28 mouse cellular contexts compared by ENCODE assay signal in genomic region chr15:11950144-11950543, GRCm38 (mm10). TPM values are rescaled to one million over a fixed set of nuclear protein-coding genes. Genes with fewer than 3 reads are reported as not detected.
DNase-seq lines count a peak whose midpoint lies in the region; ATAC-seq and TF ChIP-seq lines count a peak whose summit lies in the region.
"Had no signal": no experiment of that assay in that cellular context is flagged by ENCODE, and none has a peak within 500 bp of the region (broad histone marks: within the 10 kb centered on the region; RNA-seq: fewer than 3 reads in every experiment).

No protein-coding gene starts in this region.

- TF ChIP-seq CTCF in heart, adult 2 months (IDR thresholded peaks at IDR 0.05), result no peak
- no peak for TF ChIP-seq CTCF in hindbrain, postnatal 0 days (IDR thresholded peaks at IDR 0.05; ENCODE audit: low read depth)

- DNase-seq in heart, embryonic 10.5 days (ENCODE audit: low spot score), result peak; percentile 61
- DNase-seq in heart, adult 2 months, result no peak
- no peak for DNase-seq in hindbrain, postnatal 0 days (ENCODE audit: low spot score)
- DNase-seq in lung, adult 18-20 months, result no peak
- DNase-seq in ovary, postnatal 10 days (ENCODE audit: low spot score), result no peak
- DNase-seq: adrenal gland, adult 2 months; adrenal gland, postnatal 14 days; cerebellum, adult 11-12 months; cerebellum, adult 8-10 months; cerebellum, postnatal 10 days; cerebellum, postnatal 36 days; embryo, embryonic 11 days; forebrain, postnatal 0 days; gastrocnemius, adult 2 months; gastrocnemius, postnatal 14 days; heart, adult 18-20 months; heart, postnatal 10 days; heart, postnatal 36 days had no signal

- intact Hi-C loops in heart, adult 2 months (cut with DNase I), result no loop called here

- no peak overlapping the region for H3K4me2 ChIP-seq in hindbrain, postnatal 0 days (ENCODE audit: low read depth, low read length)
- H3K4me2 ChIP-seq in hindbrain, embryonic 12.5 days (replicated peaks), result no peak overlapping the region
- no peak overlapping the region for H3K4me2 ChIP-seq in lung, embryonic 15.5 days
- H3K4me2 ChIP-seq: heart, embryonic 12.5 days; heart, embryonic 15.5 days; intestine, embryonic 15.5 days had no signal

- H3K9me3 ChIP-seq in heart, embryonic 10.5 days, result no peaks in the 10 kb centered on the region
- no peaks in the 10 kb centered on the region for H3K9me3 ChIP-seq in hindbrain, postnatal 0 days (ENCODE audit: low read length)
- H3K9me3 ChIP-seq in hindbrain, embryonic 12.5 days (replicated peaks), result no peaks in the 10 kb centered on the region
- no peaks in the 10 kb centered on the region for H3K9me3 ChIP-seq in lung, embryonic 15.5 days
- H3K9me3 ChIP-seq: heart, embryonic 15.5 days; hindbrain, embryonic 10.5 days; intestine, embryonic 15.5 days had no signal

- no peaks in the 10 kb centered on the region for H3K79me2 ChIP-seq in heart, adult 2 months (replicated peaks; ENCODE audit: control insufficient read depth, insufficient read depth, low read length)

- TF ChIP-seq EP300 in heart, adult 2 months (IDR thresholded peaks at IDR 0.05; ENCODE audit: insufficient read depth, low read depth, low read length), result no peak

- 0 out of 2 replicates have a peak, but pooled peaks have one; percentile 29 for ATAC-seq in hindbrain, postnatal 0 days
- ATAC-seq in hindbrain, embryonic 12.5 days (ENCODE audit: low FRiP score), result no peak
- peak; percentile 23; the same call in 1 of the 2 replicates for ATAC-seq in lung, embryonic 15.5 days (ENCODE audit: borderline replicate concordance, extremely low read depth, low FRiP score, low TSS enrichment)
- ATAC-seq: CD4-positive, CD25-positive, alpha-beta regulatory T cell, adult 4 months; forebrain, embryonic 14.5 days; forebrain, postnatal 0 days; intestine, embryonic 15.5 days had no signal

- no peak overlapping the region for H3K4me3 ChIP-seq in heart, embryonic 10.5 days
- H3K4me3 ChIP-seq in heart, adult 2 months, result no peak overlapping the region
- H3K4me3 ChIP-seq in hindbrain, postnatal 0 days (ENCODE audit: low read length), result no peak overlapping the region
- H3K4me3 ChIP-seq in hindbrain, embryonic 12.5 days, result no peak overlapping the region
- no peak overlapping the region for H3K4me3 ChIP-seq in lung, embryonic 15.5 days
- H3K4me3 ChIP-seq in brown adipose tissue, adult 24 weeks (ENCODE audit: insufficient read depth, low read depth, low read length), result no peak overlapping the region
- H3K4me3 ChIP-seq: gastrocnemius, adult 2 months; heart, embryonic 12.5 days; heart, embryonic 15.5 days; hindbrain, embryonic 10.5 days; intestine, embryonic 15.5 days had no signal

- no peak overlapping the region for H3K9ac ChIP-seq in heart, adult 2 months (ENCODE audit: low read depth, low read length)
- no peak overlapping the region for H3K9ac ChIP-seq in hindbrain, postnatal 0 days (replicated peaks; ENCODE audit: low read length)
- H3K9ac ChIP-seq in hindbrain, embryonic 12.5 days, result no peak overlapping the region
- H3K9ac ChIP-seq in lung, embryonic 15.5 days, result no peak overlapping the region
- H3K9ac ChIP-seq: forebrain, postnatal 0 days; heart, embryonic 12.5 days; heart, embryonic 15.5 days; intestine, embryonic 15.5 days had no signal

- no peak for TF ChIP-seq POLR2A in heart, adult 2 months (IDR thresholded peaks at IDR 0.05; ENCODE audit: insufficient read depth, low read depth, low read length)

- H3K4me1 ChIP-seq in heart, embryonic 10.5 days, result no peaks in the 10 kb centered on the region
- no peaks in the 10 kb centered on the region for H3K4me1 ChIP-seq in heart, adult 2 months (ENCODE audit: control insufficient read depth, insufficient read depth, low read length)
- no peaks in the 10 kb centered on the region for H3K4me1 ChIP-seq in hindbrain, postnatal 0 days (ENCODE audit: insufficient read depth, low read length)
- no peaks in the 10 kb centered on the region for H3K4me1 ChIP-seq in hindbrain, embryonic 12.5 days
- H3K4me1 ChIP-seq in lung, embryonic 15.5 days, result no peaks in the 10 kb centered on the region
- H3K4me1 ChIP-seq in brown adipose tissue, adult 24 weeks (ENCODE audit: control insufficient read depth, insufficient read depth, insufficient read length, low read length), result peaks cover 11% of the 10 kb centered on the region
- H3K4me1 ChIP-seq: heart, embryonic 12.5 days; heart, embryonic 15.5 days; hindbrain, embryonic 10.5 days; intestine, embryonic 15.5 days had no signal

- no peak overlapping the region for H3K27ac ChIP-seq in heart, embryonic 10.5 days
- no peak overlapping the region for H3K27ac ChIP-seq in heart, adult 2 months
- H3K27ac ChIP-seq in hindbrain, postnatal 0 days, result no peak overlapping the region
- H3K27ac ChIP-seq in hindbrain, embryonic 12.5 days, result no peak overlapping the region
- no peak overlapping the region for H3K27ac ChIP-seq in lung, embryonic 15.5 days
- H3K27ac ChIP-seq in brown adipose tissue, adult 24 weeks (replicated peaks; ENCODE audit: low read depth, low read length), result peak overlapping the region; percentile 94
- H3K27ac ChIP-seq: gastrocnemius, adult 2 months; heart, embryonic 15.5 days; hindbrain, embryonic 10.5 days; intestine, embryonic 15.5 days had no signal

- no peaks in the 10 kb centered on the region for H3K36me3 ChIP-seq in heart, embryonic 10.5 days
- H3K36me3 ChIP-seq in heart, adult 2 months (ENCODE audit: control insufficient read depth, insufficient read depth, low read length), result no peaks in the 10 kb centered on the region
- H3K36me3 ChIP-seq in hindbrain, postnatal 0 days (ENCODE audit: insufficient read depth, low read length), result no peaks in the 10 kb centered on the region
- H3K36me3 ChIP-seq in hindbrain, embryonic 12.5 days, result no peaks in the 10 kb centered on the region
- no peaks in the 10 kb centered on the region for H3K36me3 ChIP-seq in lung, embryonic 15.5 days
- H3K36me3 ChIP-seq: heart, embryonic 12.5 days; heart, embryonic 15.5 days; hindbrain, embryonic 10.5 days; intestine, embryonic 15.5 days had no signal

- H3K27me3 ChIP-seq in heart, embryonic 10.5 days (ENCODE audit: insufficient read depth, poor library complexity, severe bottlenecking), result no peaks in the 10 kb centered on the region
- no peaks in the 10 kb centered on the region for H3K27me3 ChIP-seq in heart, adult 2 months (ENCODE audit: control insufficient read depth, insufficient read depth, low read length)
- H3K27me3 ChIP-seq in hindbrain, postnatal 0 days (ENCODE audit: insufficient read depth, low read length), result no peaks in the 10 kb centered on the region
- no peaks in the 10 kb centered on the region for H3K27me3 ChIP-seq in hindbrain, embryonic 12.5 days
- no peaks in the 10 kb centered on the region for H3K27me3 ChIP-seq in lung, embryonic 15.5 days
- H3K27me3 ChIP-seq: heart, embryonic 12.5 days; heart, embryonic 15.5 days; intestine, embryonic 15.5 days had no signal

- 92% methylated on average over 9 of the region's 10 CpGs for WGBS in heart, embryonic 10.5 days
- 88% methylated on average over 10 of the region's 10 CpGs for WGBS in heart, adult 2 months
- WGBS in hindbrain, postnatal 0 days, result 92% methylated on average over 9 of the region's 10 CpGs
- WGBS in hindbrain, embryonic 12.5 days, result 93% methylated on average over 10 of the region's 10 CpGs
- WGBS in lung, embryonic 15.5 days, result 85% methylated on average over 10 of the region's 10 CpGs

RNA-seq across cellular contexts. Expression of gene Npr3, which starts 43.1 kb away (rescaled TPM):
- polyA plus RNA-seq in heart, embryonic 10.5 days (2016; fragmentation: Nextera tagmentation; extraction: Ambion mirVana), result 12.0 and 14.8 TPM in 2 replicates
- total RNA-seq in heart, adult 2 months (2021), result 10 to 100 TPM; 23.6 to 36.1 TPM
- 9.0 and 12.1 TPM in 2 replicates for polyA plus RNA-seq in heart, adult 2 months (2012; rRNA removed)
- total RNA-seq in hindbrain, postnatal 0 days (2014; rRNA removed), result 1.3 and 2.9 TPM in 2 replicates
- 0.66 and 0.74 TPM in 2 replicates for polyA plus RNA-seq in hindbrain, postnatal 0 days (2015; fragmentation: Nextera tagmentation; extraction: Ambion mirVana)
- polyA plus RNA-seq in hindbrain, embryonic 12.5 days (2016; fragmentation: Nextera tagmentation; extraction: Ambion mirVana), result 5.3 and 5.5 TPM in 2 replicates
- 8.4 and 9.5 TPM in 2 replicates for polyA plus RNA-seq in lung, embryonic 15.5 days (2015; fragmentation: Nextera tagmentation; extraction: Ambion mirVana)
- 67.8 and 71.3 TPM in 2 replicates for polyA plus RNA-seq in brown adipose tissue, adult 24 weeks (2012; ENCODE audit: insufficient read depth, insufficient read length, missing spikeins)
- total RNA-seq: MEL had no signal
- polyA plus RNA-seq: CD4-positive, CD25-positive, alpha-beta regulatory T cell, adult 4 months had no signal

RNA-seq across cellular contexts. Expression of gene Sub1, which starts 46.6 kb away (rescaled TPM):
- polyA plus RNA-seq in heart, embryonic 10.5 days (2016; fragmentation: Nextera tagmentation; extraction: Ambion mirVana), result 627 and 739 TPM in 2 replicates
- 10 to 100 TPM; 76.8 to 90.7 TPM for total RNA-seq in heart, adult 2 months (2021)
- 7.5 and 12.7 TPM in 2 replicates for polyA plus RNA-seq in heart, adult 2 months (2012; rRNA removed)
- total RNA-seq in hindbrain, postnatal 0 days (2014; rRNA removed), result 86.7 and 87.2 TPM in 2 replicates
- 585 and 630 TPM in 2 replicates for polyA plus RNA-seq in hindbrain, postnatal 0 days (2015; fragmentation: Nextera tagmentation; extraction: Ambion mirVana)
- 659 and 677 TPM in 2 replicates for polyA plus RNA-seq in hindbrain, embryonic 12.5 days (2016; fragmentation: Nextera tagmentation; extraction: Ambion mirVana)
- 644 and 703 TPM in 2 replicates for polyA plus RNA-seq in lung, embryonic 15.5 days (2015; fragmentation: Nextera tagmentation; extraction: Ambion mirVana)
- 220 and 238 TPM in 2 replicates for polyA plus RNA-seq in brown adipose tissue, adult 24 weeks (2012; ENCODE audit: insufficient read depth, insufficient read length, missing spikeins)

Comparison
In these comparisons a context has a peak if more than half of its experiments do, and no peak if none do; other contexts are left out.
1. RNA of gene Sub1, which starts 46.6 kb away (polyA plus RNA-seq): 627 to 739 TPM in heart, embryonic 10.5 days, 659 to 677 TPM in hindbrain, embryonic 12.5 days, 644 to 703 TPM in lung, embryonic 15.5 days, 585 to 630 TPM in hindbrain, postnatal 0 days and 220 to 238 TPM in brown adipose tissue, adult 24 weeks; 7.5 to 12.7 TPM in heart, adult 2 months; every median in the first group is over 10 times any median in the second.